Mouse (Mus musculus) liver, embryonic 11.5 days (tissue): ENCODE results near the gene Snrpg. TPM values are rescaled to one million over a fixed set of nuclear protein-coding genes. Genes with fewer than 3 reads are reported as not detected.
"Not testable (repeated sequence)": the region's sequence is repeated elsewhere in the genome, so short reads cannot be mapped to it uniquely, and the experiment has no call there.

Source experiments
- ATAC-seq: fragments of 200-750 bp; cut with Nextera tagmentation; replicated peaks from 2 replicates; pipeline ENCODE4 v1.8.0; 2017; ENCODE audit warnings: moderate number of reproducible peaks, mild to moderate bottlenecking, moderate TSS enrichment, moderate library complexity; ENCODE audit not compliant: low FRiP score
- DNase-seq: peaks from one replicate; pipeline ENCODE4 v3.0.0-alpha.2; 2017; ENCODE audit warnings: low spot score
- H3K27ac ChIP-seq: fragments of 300-500 bp; sonication (generic); 2 replicates; pipeline ENCODE4 v1.5.1; 2014; ENCODE audit warnings: mild to moderate bottlenecking, low read depth, low read length, control low read depth
- H3K27me3 ChIP-seq: fragments of 300-500 bp; sonication (generic); replicated peaks from 2 replicates; pipeline ENCODE4 v1.6.1; 2014; ENCODE audit warnings: low read length, mixed read lengths; ENCODE audit not compliant: control insufficient read depth, insufficient read depth
- H3K36me3 ChIP-seq: fragments of 300-500 bp; sonication (generic); 2 replicates; pipeline ENCODE4 v1.6.1; 2014; ENCODE audit warnings: mild to moderate bottlenecking, low read length, moderate library complexity, mixed read lengths; ENCODE audit not compliant: control insufficient read depth, insufficient read depth
- H3K4me1 ChIP-seq: fragments of 300-500 bp; sonication (generic); replicated peaks from 2 replicates; pipeline ENCODE4 v1.6.1; 2014; ENCODE audit warnings: low read length, mixed read lengths; ENCODE audit not compliant: control insufficient read depth, insufficient read depth
- H3K4me2 ChIP-seq: fragments of 300-500 bp; sonication (generic); 2 replicates; pipeline ENCODE4 v1.6.1; 2014; ENCODE audit warnings: mild to moderate bottlenecking, control low read depth, moderate library complexity
- H3K4me3 ChIP-seq: fragments of 300-500 bp; sonication (generic); 2 replicates; pipeline ENCODE4 v1.5.1; 2014; ENCODE audit warnings: low read depth, low read length, control low read depth
- H3K9ac ChIP-seq: fragments of 300-500 bp; sonication (generic); 2 replicates; pipeline ENCODE4 v1.6.1; 2014; ENCODE audit warnings: low read depth, low read length, control low read depth
- H3K9me3 ChIP-seq: fragments of 300-500 bp; sonication (generic); 2 replicates; pipeline ENCODE4 v1.6.1; 2016; ENCODE audit warnings: low read length, inconsistent platforms, mixed read lengths; ENCODE audit not compliant: control insufficient read depth
- WGBS: fragments of 180-500 bp; shearing (Covaris S2); extraction: QIAGEN DNeasy Blood & Tissue Kit; methylation state at CpG from one replicate; pipeline ENCODE4 v1.1.7; 2014; 5-methylcytosine and 5-hydroxymethylcytosine counted together
- polyA plus RNA-seq: library from polyadenylated mRNA; unstranded; fragments of >200 nt; fragmentation: Nextera tagmentation; extraction: Ambion mirVana; gene quantifications from 2 replicates; pipeline ENCODE4 v1.2.1, GENCODE M21; 2014

Gene Snrpg
- polyA plus RNA-seq, 1 experiment from 2014 or later: 785 TPM

DNA sequence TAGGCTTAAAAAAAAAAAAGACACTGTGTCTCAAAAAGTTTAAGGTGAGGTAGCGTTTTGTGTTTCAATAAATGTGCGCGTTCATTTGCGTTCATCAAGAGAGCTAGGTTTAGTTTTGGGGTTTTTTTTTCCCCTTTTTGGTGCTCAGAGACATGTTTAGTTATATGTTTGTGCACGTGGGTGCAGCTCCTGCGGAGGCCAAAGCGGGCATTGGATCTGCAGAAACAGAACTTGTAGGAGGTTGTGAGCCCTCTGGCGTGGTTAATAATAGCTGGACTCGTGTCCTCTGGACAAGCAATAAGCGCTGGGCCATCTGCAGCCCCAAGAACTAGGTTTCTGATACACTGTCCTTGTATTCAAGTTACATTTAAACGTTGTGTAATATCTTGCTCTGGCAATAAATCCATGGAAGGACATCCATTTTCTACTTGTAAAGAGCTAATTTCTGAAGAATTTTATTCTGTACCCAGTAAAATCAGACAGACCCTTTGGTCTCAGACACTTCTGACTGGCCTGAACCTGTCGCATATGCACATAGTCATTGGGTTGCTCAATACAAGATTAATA, 929 bp downstream of the Snrpg start:
- H3K4me1 ChIP-seq: peaks cover 19% of the 10 kb centered on the region
- peaks cover 12% of the 10 kb centered on the region; the same call in 1 of the 2 replicates for H3K36me3 ChIP-seq
- peak overlapping the region; percentile 91 for H3K27ac ChIP-seq
- H3K9me3 ChIP-seq: no peaks in the 10 kb centered on the region
- no peak for ATAC-seq
- H3K4me3 ChIP-seq: peak overlapping the region; percentile 91
- H3K9ac ChIP-seq: peak overlapping the region; percentile 94
- no peak for DNase-seq
- H3K27me3 ChIP-seq: no peaks in the 10 kb centered on the region
- peak overlapping the region; percentile 84 for H3K4me2 ChIP-seq
- WGBS: 3% methylated on average over 12 of the region's 12 CpGs

DNA sequence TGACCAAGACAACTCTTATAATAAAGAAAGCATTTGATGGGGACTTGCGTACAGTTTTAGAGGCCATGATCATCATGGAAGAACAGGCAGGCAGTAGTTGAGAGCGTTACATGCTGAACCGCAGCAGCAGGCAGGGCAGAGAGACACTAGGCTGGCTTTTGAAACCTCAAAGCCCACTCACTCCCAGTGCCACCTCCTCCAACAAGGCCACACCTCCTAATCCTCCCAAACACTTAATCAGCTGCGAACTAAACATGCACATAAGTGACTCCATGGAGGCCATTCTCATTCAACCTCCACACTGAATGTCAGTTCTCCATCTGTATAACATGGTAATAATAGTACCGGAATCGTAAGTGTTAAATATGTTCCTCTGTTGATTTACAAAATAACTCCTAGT, 2.5 kb downstream of the Snrpg start:
- peaks cover 24% of the 10 kb centered on the region for H3K36me3 ChIP-seq

DNA sequence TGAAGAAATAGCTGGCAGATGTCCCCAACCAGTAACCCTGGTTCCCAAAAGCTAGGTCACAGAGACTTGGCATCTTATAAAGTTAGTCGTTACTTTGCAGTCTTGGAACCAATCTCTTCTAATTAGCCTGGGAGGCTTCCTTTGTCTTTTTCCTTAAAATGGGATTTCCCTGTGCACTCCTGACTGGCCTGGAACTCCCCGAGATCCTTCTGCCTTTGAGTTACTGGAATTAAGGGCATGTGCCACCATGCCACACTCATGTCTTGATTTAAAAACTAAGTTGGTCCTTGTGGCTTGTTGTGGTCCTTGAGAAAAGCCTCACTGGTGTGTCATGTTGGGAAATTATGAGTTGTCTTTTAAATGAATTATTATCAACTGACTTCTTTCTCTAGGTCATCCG, 7.2 kb downstream of the Snrpg start:
- H3K27ac ChIP-seq: no peak overlapping the region
- no peak overlapping the region for H3K4me2 ChIP-seq
- H3K4me1 ChIP-seq: 0 out of 2 replicates have a peak, but pooled peaks cover 2% of the 10 kb centered on the region
- no peaks in the 10 kb centered on the region for H3K27me3 ChIP-seq
- peaks cover 24% of the 10 kb centered on the region for H3K36me3 ChIP-seq
- 85% methylated on average over 3 of the region's 3 CpGs for WGBS
- no peak overlapping the region for H3K4me3 ChIP-seq
- H3K9ac ChIP-seq: no peak overlapping the region
- DNase-seq: no peak
- no peaks in the 10 kb centered on the region for H3K9me3 ChIP-seq
- no peak for ATAC-seq

More for the DNA sequence above, 2.5 kb downstream of the Snrpg start:
- ATAC-seq: no peak
- H3K4me3 ChIP-seq: no peak overlapping the region
- H3K9me3 ChIP-seq: no peaks in the 10 kb centered on the region
- H3K9ac ChIP-seq: no peak overlapping the region
- 91% methylated on average over 6 of the region's 6 CpGs for WGBS
- H3K27me3 ChIP-seq: no peaks in the 10 kb centered on the region
- no peak overlapping the region for H3K27ac ChIP-seq
- no peak for DNase-seq
- peaks cover 17% of the 10 kb centered on the region for H3K4me1 ChIP-seq
- H3K4me2 ChIP-seq: peak overlapping the region; percentile 84

DNA sequence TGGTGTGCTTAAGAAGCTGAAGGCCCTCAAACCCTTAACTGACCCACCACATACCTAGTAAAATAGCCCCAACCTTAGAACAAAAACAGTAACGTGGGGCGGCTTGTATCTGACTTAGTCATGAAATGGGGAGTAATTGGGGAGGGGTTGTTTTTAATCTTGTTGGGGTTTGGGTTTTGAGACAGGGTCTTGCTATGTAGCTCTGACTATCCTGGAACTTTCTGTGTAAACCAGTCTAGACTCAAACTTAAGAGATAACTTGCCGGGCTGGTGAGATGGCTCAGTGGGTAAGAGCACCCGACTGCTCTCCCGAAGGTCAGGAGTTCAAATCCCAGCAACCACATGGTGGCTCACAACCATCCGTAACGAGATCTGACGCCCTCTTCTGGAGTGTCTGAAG, 9.0 kb downstream of the Snrpg start:
- 67% methylated on average over 7 of the region's 8 CpGs for WGBS
- ATAC-seq: peak; percentile 11; the same call in 1 of the 2 replicates

DNA sequence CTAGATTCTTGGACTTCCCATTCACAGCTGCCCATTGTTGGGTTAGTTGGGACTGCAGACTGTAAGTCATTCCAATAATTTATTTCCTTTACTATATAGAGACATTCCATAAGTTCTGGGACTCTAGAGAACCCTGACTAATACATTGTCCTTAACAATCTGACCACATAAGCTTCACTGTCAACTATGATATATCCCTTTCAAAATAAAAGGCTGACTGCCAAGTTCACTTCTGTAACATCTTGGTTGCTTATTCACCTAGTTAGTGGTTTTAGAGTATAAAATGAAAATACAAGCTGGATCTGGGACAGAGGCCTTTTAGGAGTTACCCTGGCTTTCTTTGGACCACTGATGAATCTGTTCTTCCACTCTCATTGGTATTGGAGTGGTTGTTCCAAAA, 11.4 kb downstream of the Snrpg start:
- DNase-seq: no peak
- no peak for ATAC-seq
- Histone ChIP-seq H3K36me3 (peaks cover 9% of the 10 kb centered on the region; the same call in 1 of the 2 replicates), H3K4me1 (no peaks in the 10 kb centered on the region; the same call in 1 of the 2 replicates), H3K9ac (no peak overlapping the region), H3K27me3 (no peaks in the 10 kb centered on the region), H3K27ac (no peak overlapping the region), H3K9me3 (no peaks in the 10 kb centered on the region), H3K4me3 (no peak overlapping the region), H3K4me2 (no peak overlapping the region)

More for the DNA sequence above, 9.0 kb downstream of the Snrpg start:
- not testable (repeated sequence) for H3K27ac ChIP-seq, H3K9me3 ChIP-seq, H3K4me1 ChIP-seq, H3K4me2 ChIP-seq, H3K27me3 ChIP-seq, DNase-seq, H3K4me3 ChIP-seq, H3K9ac ChIP-seq
- H3K36me3 ChIP-seq: peaks cover 24% of the 10 kb centered on the region

DNA sequence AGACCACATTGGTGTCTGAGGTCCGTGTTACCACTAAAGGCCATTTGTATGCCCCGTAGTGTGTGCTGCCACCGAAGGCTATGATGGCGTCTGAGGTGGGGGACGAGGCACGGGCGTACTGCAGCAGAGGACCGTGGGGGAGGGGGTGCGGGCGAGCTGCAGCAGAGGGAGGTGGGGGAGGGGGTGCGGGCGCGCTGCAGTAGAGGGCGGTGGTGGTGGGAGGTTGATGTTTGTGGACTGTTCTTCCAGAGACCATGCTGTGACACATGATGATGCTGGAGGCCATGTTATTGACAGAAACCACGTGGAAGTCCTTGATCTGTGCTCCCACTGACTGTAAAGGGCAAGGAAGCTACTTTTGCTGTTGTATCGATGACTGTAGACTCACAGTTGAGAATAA, 12.3 kb downstream of the Snrpg start:
- no peaks in the 10 kb centered on the region for H3K9me3 ChIP-seq
- H3K9ac ChIP-seq: no peak overlapping the region
- peaks cover 7% of the 10 kb centered on the region; the same call in 1 of the 2 replicates for H3K36me3 ChIP-seq
- no peaks in the 10 kb centered on the region; the same call in 1 of the 2 replicates for H3K4me1 ChIP-seq
- DNase-seq (no peak), ATAC-seq (no peak)
- H3K4me3 ChIP-seq: no peak overlapping the region
- no peaks in the 10 kb centered on the region for H3K27me3 ChIP-seq
- no peak overlapping the region for H3K27ac ChIP-seq
- no peak overlapping the region for H3K4me2 ChIP-seq
- WGBS: 42% methylated on average over 15 of the region's 16 CpGs

DNA sequence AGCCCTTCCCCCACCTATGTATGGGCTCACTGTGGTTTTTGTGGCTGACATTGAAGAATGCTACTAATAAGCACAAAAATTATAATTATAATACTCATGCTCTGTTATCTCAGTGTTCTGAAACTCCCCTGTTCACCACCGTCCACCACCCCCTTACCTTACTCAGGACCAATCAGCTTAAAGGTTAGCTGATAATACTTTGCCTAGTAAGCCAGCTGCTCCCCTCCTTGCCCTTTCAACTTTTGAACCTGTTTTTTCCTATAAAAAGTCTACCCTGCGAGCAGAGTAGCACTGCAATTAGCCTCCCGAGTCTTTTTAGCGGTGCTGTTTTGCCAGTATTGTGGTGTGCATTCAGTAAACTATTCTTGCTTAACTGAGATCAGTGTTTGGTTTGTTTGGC, 13.6 kb downstream of the Snrpg start:
- DNase-seq (no peak), ATAC-seq (no peak)
- Histone ChIP-seq H3K4me1 (no peaks in the 10 kb centered on the region; the same call in 1 of the 2 replicates), H3K4me3 (no peak overlapping the region), H3K27ac (no peak overlapping the region), H3K4me2 (no peak overlapping the region), H3K36me3 (peaks cover 10% of the 10 kb centered on the region; the same call in 1 of the 2 replicates), H3K9me3 (no peaks in the 10 kb centered on the region), H3K9ac (no peak overlapping the region), H3K27me3 (no peaks in the 10 kb centered on the region)
- 48% methylated on average over 4 of the region's 4 CpGs for WGBS

DNA sequence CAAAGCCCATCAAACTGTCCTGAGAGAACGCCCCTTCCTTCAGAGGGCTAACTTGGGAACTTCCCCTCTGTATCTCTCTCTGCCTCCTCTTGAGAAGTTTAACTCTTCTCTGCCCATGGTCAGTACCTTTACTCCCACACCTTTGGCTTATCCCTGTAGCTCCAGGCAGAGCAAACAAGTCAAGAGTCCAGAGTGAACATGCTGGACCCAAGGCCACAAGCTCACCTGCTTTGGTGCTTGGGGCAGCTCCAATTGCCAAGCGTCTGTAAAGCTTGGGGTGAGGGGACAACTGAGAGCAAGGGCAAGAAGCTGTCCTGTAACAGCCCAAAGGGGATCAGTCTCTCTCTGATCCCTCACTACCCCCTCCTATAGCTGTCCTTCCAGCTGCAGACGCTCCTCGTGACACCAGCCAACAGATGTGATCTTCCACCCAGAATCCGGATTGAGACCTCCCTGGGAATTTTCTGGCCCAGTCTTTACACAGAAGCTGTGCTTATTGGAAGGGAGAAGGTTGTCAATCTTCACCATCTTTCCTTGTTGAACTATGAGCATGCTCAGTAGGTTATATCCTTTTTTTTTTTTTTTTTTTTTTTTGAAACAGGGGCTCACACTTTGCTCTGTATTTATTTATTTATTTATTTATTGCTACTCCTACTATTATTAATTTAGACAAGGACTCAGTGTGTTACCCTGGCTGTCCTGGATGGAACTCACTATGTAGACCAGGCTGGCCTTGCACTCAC, 14.4 kb downstream of the Snrpg start:
- no peaks in the 10 kb centered on the region for H3K27me3 ChIP-seq
- DNase-seq: no peak
- H3K9me3 ChIP-seq: no peaks in the 10 kb centered on the region
- ATAC-seq: no peak; the same call in 1 of the 2 replicates
- no peak overlapping the region for H3K4me2 ChIP-seq
- no peaks in the 10 kb centered on the region; the same call in 1 of the 2 replicates for H3K4me1 ChIP-seq
- peak overlapping the region; percentile 53; the same call in 1 of the 2 replicates for H3K27ac ChIP-seq
- no peak overlapping the region for H3K4me3 ChIP-seq
- peaks cover 16% of the 10 kb centered on the region; the same call in 1 of the 2 replicates for H3K36me3 ChIP-seq
- no peak overlapping the region for H3K9ac ChIP-seq
- 78% methylated on average over 5 of the region's 5 CpGs for WGBS
